Mouse (Mus musculus) testis, adult 10 weeks (tissue): Measurements from ENCODE around the gene Tm4sf5. TPM values are rescaled to one million over a fixed set of nuclear protein-coding genes. Genes with fewer than 3 reads are reported as not detected.

Experiments
- polyA plus RNA-seq: library from polyadenylated mRNA; stranded (reverse); fragments of 350-450 nt; fragmentation: Illumina TruSeq; extraction: RNeasy Lipid Tissue Mini Kit (QIAGEN cat#74804); gene quantifications from one replicate; pipeline ENCODE4 v1.2.3, GENCODE M21; 2014; ENCODE audit warnings: low read depth, low replicate concordance

Gene Tm4sf5
- 0.35 TPM for polyA plus RNA-seq

DNA sequence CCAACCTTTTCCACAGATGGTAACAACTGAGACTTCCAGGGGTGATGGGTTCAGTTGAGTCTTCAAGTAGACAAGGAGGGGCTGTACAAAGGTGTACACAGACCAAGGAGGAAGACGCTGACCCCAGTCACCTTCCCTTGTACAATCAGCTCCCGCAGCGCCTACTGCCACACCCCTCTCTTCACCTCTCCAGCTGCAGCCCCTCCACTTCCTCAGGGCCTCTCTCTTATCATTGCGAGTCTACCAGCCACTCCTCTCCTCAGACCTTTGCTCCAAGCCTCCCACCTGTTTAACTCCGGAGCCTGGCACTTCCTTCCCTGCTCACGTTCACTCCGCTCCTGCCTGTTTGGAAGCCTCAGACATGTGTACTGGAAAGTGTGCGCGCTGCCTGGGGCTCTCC lies at the start of gene Tm4sf5:
Gene Tm4sf5, plus strand, starts transcription at position 275 of the 400 bp plus-strand sequence.

DNA sequence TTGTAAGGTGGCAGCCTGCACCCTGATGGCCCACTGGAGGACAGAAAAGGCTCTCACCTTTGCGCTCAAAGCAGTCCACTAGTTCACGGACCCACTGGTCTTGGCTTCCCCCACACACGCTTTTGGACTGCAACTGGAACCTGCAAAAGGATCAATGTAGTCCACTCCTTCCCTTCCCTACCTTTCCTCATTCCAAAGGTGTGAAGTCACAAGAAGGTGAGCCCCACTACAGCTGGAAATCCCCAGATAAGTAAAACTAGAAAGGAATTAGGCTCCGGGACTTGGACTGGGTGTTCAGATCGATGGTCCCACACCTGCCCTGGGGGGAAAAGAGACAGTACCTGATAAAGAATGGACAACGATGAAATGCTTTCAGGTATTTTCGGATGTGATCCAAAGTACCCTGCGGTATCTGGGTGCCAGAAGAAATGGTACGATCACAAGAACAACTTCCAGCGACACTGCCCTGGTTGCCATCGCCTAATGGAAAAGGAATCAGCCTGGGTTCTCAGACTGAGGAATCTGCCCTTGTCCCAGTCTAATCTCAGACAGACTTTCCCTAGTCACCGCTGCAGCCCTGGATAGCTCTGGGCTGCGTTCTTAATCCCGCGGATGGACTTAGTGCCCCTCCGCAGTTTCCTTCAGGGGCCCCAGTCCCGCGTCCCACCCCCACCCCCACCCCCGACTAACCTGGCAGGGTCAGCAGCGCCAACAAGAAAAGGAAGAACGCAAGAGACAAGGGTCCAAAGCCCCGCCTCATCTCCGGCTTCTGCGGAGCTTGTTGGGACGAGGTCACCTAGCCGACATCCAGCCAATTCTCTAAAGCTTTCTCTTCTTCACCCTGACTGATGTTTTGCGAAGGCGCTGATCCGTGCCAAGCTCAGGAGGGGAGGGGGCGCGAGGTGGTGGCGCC lies 46.1 kb upstream of the Tm4sf5 start, which contains the start of gene Zmynd15:
Gene Zmynd15, plus strand, starts transcription at position 746 of the 913 bp plus-strand sequence.

DNA sequence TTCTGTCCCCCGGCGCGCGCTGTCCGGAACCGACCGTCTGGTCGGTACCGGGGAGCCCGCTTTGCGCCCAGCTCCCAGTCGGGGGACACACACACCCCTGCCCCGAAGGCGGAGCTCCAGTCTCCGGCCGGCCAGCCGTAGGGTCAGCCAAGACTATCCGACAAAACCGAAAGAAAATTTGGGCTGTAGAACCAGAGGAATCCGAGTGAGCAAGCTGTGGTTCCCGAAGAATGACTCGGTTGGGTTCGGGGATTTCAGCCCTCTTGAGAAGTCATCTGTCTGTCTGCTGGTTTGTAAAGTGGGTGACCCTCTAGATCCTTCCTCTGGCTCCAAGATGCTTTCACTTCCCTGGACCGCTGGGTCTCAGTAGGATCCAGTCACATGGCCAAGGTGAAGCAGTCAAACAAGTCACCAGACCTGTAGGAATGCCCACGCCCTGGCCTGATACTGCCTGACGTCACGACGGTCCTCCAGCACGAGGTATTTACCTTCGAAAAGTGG lies 45.4 kb upstream of the Tm4sf5 start, which contains the start of gene Cxcl16:
Gene Cxcl16, minus strand, starts transcription at position 384 of the 501 bp plus-strand sequence.

DNA sequence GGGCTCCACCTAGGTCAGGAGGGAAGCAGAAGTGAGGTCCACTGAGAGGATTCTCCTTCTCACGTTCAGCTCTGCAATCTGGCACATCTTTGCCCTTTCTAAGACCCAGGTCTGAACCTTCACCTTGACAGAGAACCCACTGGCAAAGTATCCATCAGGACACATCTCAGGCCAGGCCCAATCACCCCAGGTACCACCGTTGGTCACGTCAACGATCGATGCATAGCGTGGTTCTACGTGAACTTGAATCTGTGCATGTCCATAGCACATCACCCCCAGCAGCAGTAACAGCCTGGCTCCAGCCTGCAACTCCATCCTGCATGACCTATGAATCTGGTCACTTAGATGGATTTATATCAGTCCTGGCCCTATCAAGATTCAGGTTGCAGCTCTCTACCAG lies 9.2 kb downstream of the Tm4sf5 start, which contains the start of gene Vmo1:
Gene Vmo1, minus strand, starts transcription at position 329 of the 400 bp plus-strand sequence.

DNA sequence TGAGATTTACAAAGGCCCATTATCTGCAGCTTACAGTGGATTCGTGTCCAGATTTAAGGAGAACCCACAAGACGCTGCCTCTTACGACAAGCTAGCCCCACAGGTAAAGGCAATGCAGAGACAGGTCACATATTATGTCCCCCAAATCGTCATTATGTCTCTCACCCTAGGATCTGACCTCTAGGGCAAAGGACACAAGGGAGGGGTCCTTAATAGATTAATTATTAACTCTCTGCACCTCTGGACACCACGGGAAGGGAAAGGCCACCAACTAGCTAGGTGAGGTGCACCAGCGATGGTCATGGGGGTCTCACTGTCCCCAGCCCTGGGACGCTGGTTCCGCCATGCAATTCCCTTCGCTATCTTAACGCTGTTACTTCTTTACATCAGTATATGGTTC lies 13.9 kb downstream of the Tm4sf5 start, which contains the start of gene Gltpd2:
Gene Gltpd2, plus strand, starts transcription at position 274 of the 400 bp plus-strand sequence.

DNA sequence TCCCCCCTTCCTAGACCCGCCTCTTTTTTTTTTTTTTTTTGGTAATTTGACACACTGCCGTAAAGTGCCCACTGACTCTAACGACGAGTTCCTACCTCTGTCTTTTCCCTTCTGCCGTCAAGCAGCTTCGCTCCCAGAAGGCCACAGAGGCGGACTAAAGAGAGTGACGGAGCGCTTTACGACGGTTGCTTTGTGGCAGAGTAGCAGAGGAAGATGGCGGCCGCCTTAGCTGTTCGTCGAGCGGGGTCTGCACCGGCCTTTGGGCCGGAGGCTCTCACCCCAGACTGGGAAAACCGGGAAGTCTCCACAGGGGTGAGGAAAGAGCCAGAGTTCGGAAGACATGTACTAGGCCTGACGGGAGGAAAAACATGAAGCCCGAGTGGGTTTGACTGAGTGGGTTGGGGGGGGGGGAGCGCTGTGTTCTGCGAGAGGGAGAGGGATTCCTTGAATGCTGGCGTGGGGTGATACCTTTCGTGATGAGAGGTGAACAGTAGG lies 20.2 kb downstream of the Tm4sf5 start, which contains the start of gene Psmb6:
Gene Psmb6, plus strand, starts transcription at position 184 of the 495 bp plus-strand sequence.

DNA sequence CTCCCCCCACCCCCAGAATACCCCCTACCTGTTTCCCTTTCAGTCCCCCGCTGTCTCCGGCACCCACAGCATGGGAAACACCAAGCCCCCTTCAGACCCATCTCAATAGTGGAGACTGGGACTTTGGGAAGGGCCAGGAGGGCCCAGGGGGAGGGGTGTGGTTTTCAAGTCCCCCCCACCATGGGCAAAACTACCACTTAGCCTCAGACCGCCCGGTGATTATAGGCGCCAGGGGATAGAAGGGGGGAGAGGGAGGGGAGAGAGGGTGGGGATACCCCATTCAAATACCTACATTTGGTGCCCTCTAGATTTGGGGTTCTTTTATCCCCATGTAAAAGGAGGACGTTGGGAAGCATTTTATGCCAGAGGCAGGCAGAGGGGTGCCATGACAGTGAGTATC lies 27.8 kb downstream of the Tm4sf5 start, which contains the start of gene Gm40193:
Gene Gm40193, minus strand, starts transcription at position 101 of the 400 bp plus-strand sequence.

GRCm38 (mm10) chr11:70539877-70540587 lies 35.0 kb downstream of the Tm4sf5 start, which contains the start of gene Pld2:
Pld2 (plus strand) TSS chr11:70540064.

Other genes with a start within 250 kb of the Tm4sf5 start
- 3.0 TPM for gene Alox12, start 249.9 kb upstream of the Tm4sf5 start, polyA plus RNA-seq
- not detected for gene Alox12e, start 182.6 kb upstream of the Tm4sf5 start, polyA plus RNA-seq
- 0.41 TPM for gene Alox15, start 153.2 kb upstream of the Tm4sf5 start, polyA plus RNA-seq
- gene Pelp1, start 95.2 kb upstream of the Tm4sf5 start, polyA plus RNA-seq = 11.9 TPM
- gene Arrb2, start 72.6 kb upstream of the Tm4sf5 start, polyA plus RNA-seq = 0.35 TPM
- gene Med11, start 53.3 kb upstream of the Tm4sf5 start, polyA plus RNA-seq = 4.8 TPM
- 18.1 TPM for gene Zmynd15, start 45.8 kb upstream of the Tm4sf5 start, polyA plus RNA-seq
- 2.3 TPM for gene Cxcl16, start 45.3 kb upstream of the Tm4sf5 start, polyA plus RNA-seq
- gene Vmo1, start 9.4 kb downstream of the Tm4sf5 start, polyA plus RNA-seq = not detected
- not detected for gene Gltpd2, start 14.0 kb downstream of the Tm4sf5 start, polyA plus RNA-seq
- 20.1 TPM for gene Psmb6, start 20.1 kb downstream of the Tm4sf5 start, polyA plus RNA-seq
- gene Gm40193, start 27.7 kb downstream of the Tm4sf5 start, polyA plus RNA-seq = not detected
- gene Pld2, start 34.8 kb downstream of the Tm4sf5 start, polyA plus RNA-seq = 0.11 TPM
- gene Mink1, start 57.6 kb downstream of the Tm4sf5 start, polyA plus RNA-seq = 1.7 TPM
- 5.3 TPM for gene 4930544D05Rik, start 110.6 kb downstream of the Tm4sf5 start, polyA plus RNA-seq
- gene Chrne, start 114.0 kb downstream of the Tm4sf5 start, polyA plus RNA-seq = 5.3 TPM
- not detected for gene Gp1ba, start 133.9 kb downstream of the Tm4sf5 start, polyA plus RNA-seq
- gene Rnf167, start 142.0 kb downstream of the Tm4sf5 start, polyA plus RNA-seq = 35.2 TPM
- gene Slc25a11, start 142.2 kb downstream of the Tm4sf5 start, polyA plus RNA-seq = 6.2 TPM
- gene Pfn1, start 149.4 kb downstream of the Tm4sf5 start, polyA plus RNA-seq = 33.1 TPM
- 12.7 TPM for gene Eno3, start 152.0 kb downstream of the Tm4sf5 start, polyA plus RNA-seq
- 22.5 TPM for gene Spag7, start 164.2 kb downstream of the Tm4sf5 start, polyA plus RNA-seq
- gene Camta2, start 182.9 kb downstream of the Tm4sf5 start, polyA plus RNA-seq = 0.31 TPM
- 10.2 TPM for gene Inca1, start 194.9 kb downstream of the Tm4sf5 start, polyA plus RNA-seq
- gene Kif1c, start 195.3 kb downstream of the Tm4sf5 start, polyA plus RNA-seq = 1.5 TPM